Mouse (Mus musculus) cerebellum, postnatal 4 days (tissue): ENCODE measurements around the gene Mta3.
A peak's percentile ranks its signal among the peaks of the same experiment; 100 is the strongest.

Experiments
- DNase-seq, 2 experiments: peaks; one replicate each; pipeline ENCODE4 v3.0.0; 2022; ENCODE audit warnings: low spot score in 2 of 2, mixed read lengths in 1 of 2

The Mta3 gene

GRCm38 (mm10) chr17:83706116-83706593 lies at the start of gene Mta3:
TSS of gene Mta3 (plus strand) at chr17:83706163.
- peak; percentile 51 to 71 for DNase-seq

- no peak for DNase-seq
Observed at GRCm38 (mm10) chr17:83657375-83657774, 48.6 kb upstream of the Mta3 start.

- DNase-seq, result no peak
Observed at GRCm38 (mm10) chr17:83658943-83659342, 47.0 kb upstream of the Mta3 start.

GRCm38 (mm10) chr17:83664761-83665160 lies 41.2 kb upstream of the Mta3 start:
- DNase-seq, result no peak

- no peak for DNase-seq
Observed at GRCm38 (mm10) chr17:83666597-83667287, 39.2 kb upstream of the Mta3 start.

- no peak for DNase-seq
Observed at GRCm38 (mm10) chr17:83667934-83668690, 37.9 kb upstream of the Mta3 start.

- no peak for DNase-seq
Observed at GRCm38 (mm10) chr17:83672685-83673084, 33.3 kb upstream of the Mta3 start.

- no peak for DNase-seq
Observed at GRCm38 (mm10) chr17:83677370-83677769, 28.6 kb upstream of the Mta3 start.

- DNase-seq, result no peak
Observed at GRCm38 (mm10) chr17:83681977-83682376, 24.0 kb upstream of the Mta3 start.

GRCm38 (mm10) chr17:83684475-83684874 lies 21.5 kb upstream of the Mta3 start:
- no peak for DNase-seq

GRCm38 (mm10) chr17:83690418-83690817 lies 15.5 kb upstream of the Mta3 start:
- DNase-seq, result no peak

- DNase-seq, result no peak
Observed at GRCm38 (mm10) chr17:83691379-83691778, 14.6 kb upstream of the Mta3 start.

- no peak for DNase-seq
Observed at GRCm38 (mm10) chr17:83693941-83694340, 12.0 kb upstream of the Mta3 start.

GRCm38 (mm10) chr17:83695785-83696184 lies 10.2 kb upstream of the Mta3 start:
- DNase-seq, result no peak

GRCm38 (mm10) chr17:83699062-83699724 lies 6.8 kb upstream of the Mta3 start:
- no peak for DNase-seq

- DNase-seq, result no peak
Observed at GRCm38 (mm10) chr17:83700125-83700524, 5.8 kb upstream of the Mta3 start.

GRCm38 (mm10) chr17:83704469-83704868 lies 1.5 kb upstream of the Mta3 start:
- no peak for DNase-seq

GRCm38 (mm10) chr17:83705352-83706115 lies 429 bp upstream of the Mta3 start:
- DNase-seq, result peak in 1 of 2 experiments; percentile 53

- DNase-seq, result peak in 1 of 2 experiments; percentile 32
Observed at GRCm38 (mm10) chr17:83706594-83707126, 697 bp downstream of the Mta3 start.

- DNase-seq, result no peak
Observed at GRCm38 (mm10) chr17:83707372-83707771, 1.4 kb downstream of the Mta3 start.

- no peak for DNase-seq
Observed at GRCm38 (mm10) chr17:83707846-83708245, 1.9 kb downstream of the Mta3 start.
